Mouse (Mus musculus) small intestine, adult 2 months (tissue): ENCODE data around the gene Rere.

Source experiments
- CTCF ChIP-seq: fragments of 200-500 bp; IDR thresholded peaks from 2 replicates; pipeline ENCODE4 v1.5.1; 2012; ENCODE audit warnings: low read depth, mild to moderate bottlenecking, control low read depth, inconsistent platforms, low read length, moderate library complexity, mixed read lengths; ENCODE audit not compliant: insufficient replicate concordance, insufficient read length; ENCODE audit errors: extremely low read depth
- POLR2A ChIP-seq: fragments of 200-500 bp; IDR thresholded peaks from 2 replicates; pipeline ENCODE4 v1.6.1; 2012; ENCODE audit warnings: low read depth, mild to moderate bottlenecking, control low read depth, inconsistent platforms, low read length, moderate library complexity

- TF ChIP-seq CTCF (no peak), POLR2A (no peak)
Observed at GRCm38 (mm10) chr4:150635568-150635967, 354.1 kb downstream of the Rere start.
